Mouse (Mus musculus): ENCODE data around the gene Prpf38b.

The Prpf38b gene

GRCm38 (mm10) chr3:108860786-108861185 is 50.7 kb downstream of the Prpf38b start:
- DNase-seq (ENCODE audit: low read depth, low spot score) = no peak

GRCm38 (mm10) chr3:108858231-108858770 is 53.2 kb downstream of the Prpf38b start:
- no peak for DNase-seq (ENCODE audit: low read depth, low spot score)

GRCm38 (mm10) chr3:108857714-108858113 is 53.8 kb downstream of the Prpf38b start:
- no peak for DNase-seq (ENCODE audit: low read depth, low spot score)

GRCm38 (mm10) chr3:108857124-108857470 is 54.4 kb downstream of the Prpf38b start:
- DNase-seq (ENCODE audit: low read depth, low spot score) = no peak

GRCm38 (mm10) chr3:108856386-108857123 is 55.0 kb downstream of the Prpf38b start:
- DNase-seq (ENCODE audit: low read depth, low spot score) = no peak

- no peak for DNase-seq (ENCODE audit: low read depth, low spot score)
Measured at GRCm38 (mm10) chr3:108855864-108856263, 55.7 kb downstream of the Prpf38b start.

GRCm38 (mm10) chr3:108855371-108855770 is 56.2 kb downstream of the Prpf38b start:
- peak; percentile 95 for DNase-seq (ENCODE audit: low read depth, low spot score)

GRCm38 (mm10) chr3:108853266-108853665 is 58.3 kb downstream of the Prpf38b start:
- DNase-seq (ENCODE audit: low read depth, low spot score) = no peak
